Mouse (Mus musculus) cerebellum, adult 11-12 months (tissue): ENCODE results near the gene Olfr319.
"Not testable (repeated sequence)": the region's sequence is repeated elsewhere in the genome, so short reads cannot be mapped to it uniquely, and the experiment has no call there.

Experiments
- DNase-seq: peaks from one replicate; pipeline ENCODE4 v3.0.0; 2022

The Olfr319 gene

DNA sequence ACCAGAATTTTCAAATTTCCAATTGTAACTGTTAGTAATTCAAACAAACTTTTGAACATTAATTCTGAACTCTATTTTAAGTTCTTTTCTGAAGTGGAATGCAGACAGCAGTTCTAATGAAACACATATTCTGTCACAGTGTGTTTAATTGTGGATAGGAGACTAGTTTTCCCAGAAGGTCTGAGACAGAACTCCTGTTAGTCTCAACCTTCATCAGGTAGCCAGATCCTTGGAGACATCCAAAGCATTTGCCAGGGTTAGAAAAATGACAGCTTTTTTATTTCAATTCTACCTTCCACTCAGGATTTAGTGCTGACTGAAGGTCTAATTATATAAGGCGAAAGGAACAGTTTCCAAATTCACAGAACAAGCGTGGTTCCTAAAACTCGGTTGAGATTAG lies at the start of gene Olfr319:
Olfr319 (plus strand) TSS at position 301 of the 400 bp plus-strand sequence.
- no peak for DNase-seq

DNA sequence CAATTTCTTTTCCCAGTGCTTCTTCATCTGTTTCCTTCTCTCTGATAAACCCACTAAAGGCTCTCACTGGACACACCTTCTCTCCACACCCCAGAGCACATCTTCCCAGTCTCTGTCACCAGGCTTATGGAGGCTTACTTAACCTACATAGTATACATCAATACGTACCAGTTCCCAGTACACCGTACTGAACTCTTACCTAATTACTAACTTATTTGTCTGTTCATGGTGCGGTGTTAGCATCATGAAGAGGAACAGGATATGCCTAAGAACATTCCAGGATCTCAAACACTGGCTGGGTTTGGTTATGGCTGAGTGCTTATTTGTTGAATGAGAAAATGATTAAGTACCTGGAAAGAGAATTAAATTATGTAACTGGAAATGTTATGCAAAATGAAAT lies 43.8 kb upstream of the Olfr319 start:
- no peak for DNase-seq

DNA sequence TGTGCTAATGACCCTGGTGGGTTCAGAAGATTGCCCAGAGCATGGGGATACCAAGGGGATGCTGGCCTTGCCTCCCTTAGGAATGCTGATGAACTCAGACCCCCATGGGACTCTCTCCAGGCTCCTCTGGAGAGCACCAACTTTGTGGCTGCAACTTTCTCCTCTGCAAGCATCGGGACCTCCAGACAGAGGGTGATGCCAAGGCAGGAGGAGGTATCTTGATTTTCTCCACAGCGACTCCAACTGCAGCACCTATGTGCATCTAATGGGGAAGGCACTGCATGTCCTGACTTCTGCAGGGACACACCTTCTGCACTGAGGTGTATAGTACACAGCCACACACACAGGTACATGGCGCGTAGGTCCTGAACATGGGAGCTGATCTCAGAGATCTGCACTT lies 40.4 kb upstream of the Olfr319 start, which contains the start of gene Olfr322:
Olfr322 (plus strand) TSS at position 187 of the 400 bp plus-strand sequence.
- no peak for DNase-seq

DNA sequence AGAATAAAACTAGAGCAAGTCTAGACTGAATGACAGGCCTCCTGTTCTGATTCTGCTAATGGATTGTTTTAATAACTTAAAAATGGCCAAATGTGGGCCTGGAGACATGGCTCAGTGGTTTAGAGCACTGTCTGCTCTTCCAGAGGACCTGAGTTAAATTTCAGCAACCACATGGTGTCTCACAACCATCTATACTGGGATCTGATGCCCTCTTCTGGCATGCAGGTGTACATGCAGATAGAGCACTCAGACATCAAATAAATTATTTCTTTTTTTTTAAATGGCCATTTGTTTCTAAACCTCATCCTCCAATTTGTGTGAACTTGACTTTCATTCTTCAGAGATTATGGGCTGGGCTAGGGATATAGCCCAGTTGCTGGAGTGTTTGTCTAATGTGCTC lies 29.7 kb upstream of the Olfr319 start:
- DNase-seq = no peak

DNA sequence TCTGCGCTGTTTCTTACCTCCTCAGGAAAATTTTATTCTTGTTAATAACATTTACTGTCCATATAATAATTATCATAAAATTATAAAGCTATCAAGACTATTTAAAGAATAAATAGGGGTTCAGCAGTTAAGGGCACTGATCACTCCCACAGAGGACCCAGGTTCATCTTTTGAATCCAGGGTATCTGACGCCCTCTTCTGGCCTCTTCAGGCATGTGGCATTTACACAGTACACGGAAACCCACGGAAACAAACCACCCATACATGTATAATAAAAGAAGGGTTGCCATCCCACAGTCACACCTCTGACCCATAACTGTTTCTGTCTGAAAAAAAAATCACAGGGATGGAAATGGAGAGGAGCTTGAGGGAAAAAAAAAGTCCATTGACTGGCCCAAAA lies 27.1 kb upstream of the Olfr319 start:
- no peak for DNase-seq

DNA sequence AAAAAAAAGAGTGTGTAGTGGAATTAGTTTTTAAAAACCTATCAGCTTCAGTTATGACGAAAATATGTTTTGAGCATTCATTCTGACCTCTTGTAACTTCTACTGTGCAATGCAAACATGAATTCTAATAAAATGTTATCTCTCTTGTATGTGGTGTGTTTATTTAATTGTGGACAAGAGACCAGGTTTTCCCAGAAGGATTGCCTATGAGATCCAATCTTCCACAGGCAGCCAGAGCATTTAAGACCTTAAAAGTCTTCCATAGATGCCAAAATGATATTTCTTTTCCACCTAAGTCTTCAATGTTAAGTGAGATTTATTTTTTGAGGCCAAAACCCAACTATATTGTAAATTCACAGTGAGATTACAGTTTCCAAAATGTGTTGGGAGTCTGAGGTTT lies 18.2 kb upstream of the Olfr319 start, which contains the start of gene Olfr320:
Olfr320 (plus strand) TSS at position 301 of the 400 bp plus-strand sequence.
- no peak for DNase-seq

DNA sequence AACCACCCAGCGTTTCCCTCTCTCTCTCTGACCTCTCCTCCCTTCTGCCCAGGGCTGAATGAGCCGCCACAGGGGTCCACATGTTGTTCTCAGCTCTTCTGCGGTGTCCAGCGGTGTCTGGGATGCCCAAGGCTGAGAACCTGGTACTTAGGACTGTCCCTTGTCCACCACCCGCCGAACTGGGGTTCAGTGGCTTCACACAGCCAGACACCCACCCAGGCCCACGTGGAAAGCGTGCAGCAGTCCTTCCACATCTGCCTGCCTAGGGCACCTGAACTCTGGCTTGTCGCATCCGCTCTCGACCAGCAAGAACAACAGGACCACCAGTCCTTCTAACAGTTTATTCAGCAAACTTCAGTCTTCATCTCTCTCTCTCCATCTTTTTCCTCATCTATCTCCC lies 10.1 kb downstream of the Olfr319 start:
- no peak for DNase-seq

DNA sequence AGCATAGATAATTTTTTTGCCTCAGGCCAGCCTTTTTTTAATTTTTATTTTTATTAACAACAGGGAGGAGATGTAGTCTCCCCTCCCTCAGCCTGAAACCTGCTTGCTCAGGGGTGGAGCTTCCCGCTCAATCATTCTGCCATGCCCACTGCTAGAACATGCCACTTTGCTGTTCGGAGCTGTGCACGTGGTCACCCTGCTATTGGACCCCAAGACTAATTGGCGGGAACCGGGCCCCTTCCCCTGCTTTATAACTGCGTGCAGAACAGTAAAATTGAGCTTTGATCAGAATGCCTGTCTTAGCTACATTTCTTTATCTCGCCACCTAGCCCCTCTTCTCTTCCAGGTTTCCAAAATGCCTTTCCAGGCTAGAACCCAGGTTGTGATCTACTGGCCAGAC lies 18.8 kb downstream of the Olfr319 start:
- not testable (repeated sequence) for DNase-seq

DNA sequence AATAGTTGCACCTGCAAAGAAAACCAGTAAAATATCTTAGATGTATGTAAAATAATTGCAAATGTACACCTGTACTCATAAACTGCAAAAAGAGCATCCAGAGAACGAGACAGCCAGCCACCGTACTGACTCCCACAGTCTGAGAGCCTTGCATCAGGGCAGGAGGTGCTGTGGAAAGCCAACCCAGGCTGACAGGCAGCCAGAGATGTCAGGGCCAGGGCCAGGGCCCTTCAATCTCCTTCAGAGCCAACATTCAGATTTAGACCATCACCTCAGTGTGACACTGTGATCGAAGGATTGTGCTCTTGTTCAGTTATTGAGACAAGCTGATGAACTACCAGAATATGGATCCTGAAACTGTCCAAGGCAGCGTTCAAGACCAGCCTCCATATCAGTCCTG lies 20.7 kb downstream of the Olfr319 start:
- no peak for DNase-seq

DNA sequence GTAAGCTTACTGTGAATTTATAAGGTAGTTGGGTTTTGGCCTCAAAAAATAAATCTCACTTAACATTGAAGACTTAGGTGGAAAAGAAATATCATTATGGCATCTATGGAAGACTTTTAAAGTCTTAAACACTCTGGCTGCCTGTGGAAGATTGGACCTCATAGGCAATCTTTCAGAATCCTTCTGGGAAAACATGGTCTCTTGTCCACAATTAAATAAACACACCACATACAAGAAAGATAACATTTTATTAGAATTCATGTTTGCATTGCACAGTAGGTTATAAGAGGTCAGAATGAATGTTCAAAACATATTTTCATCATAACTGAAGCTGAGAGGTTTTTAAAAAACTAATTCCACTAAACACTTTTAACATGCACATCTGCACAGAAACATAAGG lies 25.0 kb downstream of the Olfr319 start, which contains the start of gene Olfr318:
Olfr318 (minus strand) TSS at position 101 of the 400 bp plus-strand sequence.
- DNase-seq = no peak

DNA sequence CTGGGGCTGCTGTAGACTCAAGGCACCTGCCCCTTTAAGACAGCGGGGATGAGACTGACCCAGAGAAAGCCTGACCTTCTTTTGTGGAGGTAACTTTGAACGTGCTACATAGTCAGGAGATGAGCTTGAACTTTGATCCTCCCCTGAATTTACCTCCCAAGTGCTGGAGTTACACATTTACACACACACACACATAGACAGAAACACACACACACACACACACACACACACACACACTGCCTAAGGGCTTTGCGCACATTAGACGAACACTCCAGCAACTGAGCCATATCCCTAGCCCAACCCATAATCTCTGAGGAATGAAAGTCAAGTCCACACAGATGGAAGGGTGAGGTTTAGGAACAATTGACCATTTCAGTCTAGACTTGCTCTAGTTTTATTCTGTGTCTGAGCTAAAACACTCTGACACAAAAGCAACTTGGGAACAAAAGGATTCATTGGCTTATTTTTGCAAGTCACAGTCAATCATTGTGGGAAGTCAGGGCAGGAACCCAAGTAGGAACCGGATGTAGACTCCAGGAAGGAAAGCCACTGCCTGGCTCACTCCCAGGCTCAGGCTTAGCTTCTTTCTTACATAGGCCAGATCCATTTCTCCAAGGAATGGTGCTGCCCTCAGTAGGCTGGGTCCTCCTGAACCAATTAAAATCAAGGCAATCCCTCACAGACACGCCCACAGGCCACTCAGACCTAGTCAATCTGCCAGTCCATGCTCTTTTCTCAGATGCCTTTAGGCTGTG lies 29.1 kb downstream of the Olfr319 start:
- not testable (repeated sequence) for DNase-seq

DNA sequence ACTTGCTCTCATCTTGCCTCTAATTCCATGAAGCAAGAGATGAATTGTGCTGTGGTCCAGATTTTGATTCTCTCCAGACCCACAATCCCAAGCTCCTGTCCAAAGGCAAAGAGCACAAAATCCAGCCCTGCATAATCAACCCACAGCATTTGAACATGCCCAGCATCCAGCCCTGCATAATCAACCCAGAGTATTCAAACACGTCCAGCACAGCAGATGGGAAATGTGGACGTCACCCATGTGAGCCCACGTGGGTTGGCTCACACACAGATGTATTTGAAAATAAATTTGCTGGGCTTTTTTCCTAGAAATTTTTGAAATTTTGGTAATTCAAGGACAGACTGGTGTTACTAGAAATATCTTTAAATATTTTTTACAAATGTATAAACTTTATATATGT lies 34.4 kb downstream of the Olfr319 start:
- DNase-seq = no peak

DNA sequence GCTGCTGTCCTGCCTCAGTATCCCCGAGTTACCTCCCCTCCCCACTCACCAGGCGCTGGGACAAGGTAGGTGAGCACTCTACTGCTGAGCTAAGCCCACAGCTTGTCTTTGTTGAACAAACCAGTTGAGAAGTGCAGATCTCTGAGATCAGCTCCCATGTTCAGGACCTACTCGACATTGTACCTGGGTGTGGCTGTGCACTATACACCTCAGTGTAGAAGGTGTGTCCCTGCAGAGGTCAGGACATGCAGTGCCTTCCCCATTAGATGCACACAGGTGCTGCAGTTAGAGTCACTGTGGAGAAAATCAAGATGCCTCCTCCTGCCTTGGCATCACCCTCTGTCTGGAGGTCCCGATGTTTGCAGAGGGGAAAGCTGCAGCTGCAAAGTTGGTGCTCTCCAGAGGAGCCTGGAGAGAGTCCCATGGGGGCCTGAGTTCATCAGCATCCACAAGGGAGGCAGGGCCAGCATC lies 39.9 kb downstream of the Olfr319 start, which contains the start of gene Olfr317:
Olfr317 (minus strand) TSS at position 421 of the 471 bp plus-strand sequence.
- DNase-seq = no peak

DNA sequence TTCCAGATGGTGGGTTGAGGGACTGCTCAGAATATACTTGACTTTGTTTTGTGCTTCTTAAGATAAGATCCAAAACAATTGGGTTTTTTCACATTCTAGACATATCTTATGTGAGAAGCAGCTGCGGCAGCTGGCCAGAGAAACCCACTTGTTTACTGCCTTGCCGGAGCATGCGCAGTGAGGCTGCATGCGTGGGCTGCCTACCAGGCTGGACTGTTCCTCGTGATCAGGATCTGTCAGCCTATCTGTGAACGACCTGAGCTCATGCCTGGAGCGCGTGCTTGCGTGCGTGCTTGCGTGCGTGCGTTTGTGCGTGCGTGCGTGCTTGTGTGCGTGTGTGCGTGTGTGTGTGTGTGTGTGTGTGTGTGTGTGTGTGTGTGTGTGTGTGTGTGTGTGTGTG lies 52.1 kb downstream of the Olfr319 start:
- DNase-seq = not testable (repeated sequence)

DNA sequence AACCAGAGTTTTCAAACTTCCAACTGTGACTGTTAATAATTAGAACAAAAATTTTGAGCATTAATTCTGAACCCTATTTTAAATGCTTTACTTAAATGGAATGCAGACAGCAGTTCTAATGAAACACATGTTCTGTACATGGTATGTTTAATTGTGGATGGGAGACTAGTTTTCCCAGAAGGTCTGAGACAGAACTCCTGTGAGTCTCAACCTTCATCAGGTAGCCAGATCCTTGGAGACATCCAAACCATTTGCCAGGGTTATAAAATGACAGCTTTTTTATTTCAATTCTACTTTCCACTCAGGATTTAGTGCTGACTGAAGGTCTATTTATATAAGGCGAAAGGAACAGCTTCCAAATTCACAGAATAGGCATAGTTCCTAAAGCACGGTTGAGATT lies 53.5 kb downstream of the Olfr319 start, which contains the start of gene Olfr316:
Olfr316 (plus strand) TSS at position 301 of the 400 bp plus-strand sequence.
- no peak for DNase-seq
